Mouse (Mus musculus) 3134 (cell line): ENCODE measurements around the gene Dapk2.

Experiments used
- DNase-seq: peaks from one replicate; pipeline ENCODE4 v3.0.0-alpha.2; 2011; ENCODE audit warnings: low spot score; ENCODE audit not compliant: insufficient read length; ENCODE audit errors: extremely low read depth

Dapk2 gene

DNA sequence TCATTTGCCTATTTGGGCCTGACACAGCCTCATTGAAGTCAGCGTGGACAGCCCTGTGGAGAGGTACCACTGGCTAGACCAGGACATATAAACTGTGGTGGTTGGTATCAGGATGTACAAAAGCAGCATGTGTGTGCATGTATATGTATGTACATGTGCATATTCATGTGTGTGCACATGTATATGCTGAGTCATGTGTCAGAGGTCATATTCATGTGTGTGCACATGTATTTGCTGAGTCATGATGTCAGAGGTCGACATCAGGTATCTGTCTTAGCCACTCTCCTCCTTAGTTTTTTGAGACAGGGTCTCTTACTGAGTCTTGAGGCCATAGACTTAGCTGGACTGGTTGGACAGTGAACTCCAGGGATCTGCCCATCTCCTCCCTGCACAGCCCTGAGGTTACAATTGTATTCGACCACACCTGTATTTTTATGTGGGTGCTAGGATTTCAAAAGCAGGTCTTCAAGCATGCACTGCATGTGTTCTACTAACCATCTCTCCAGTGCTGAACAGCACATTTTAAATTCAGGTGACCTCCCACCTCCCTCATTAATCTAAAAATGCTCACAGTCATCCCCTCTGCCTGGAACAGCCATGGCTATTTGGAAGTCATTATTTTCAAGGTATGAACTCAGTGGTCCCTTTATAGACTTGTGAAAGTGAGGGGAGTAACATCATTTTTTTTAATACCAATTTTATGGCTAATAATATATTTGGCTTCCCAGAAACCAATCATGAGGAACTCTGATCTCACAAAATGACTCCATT is 146.5 kb downstream of the Dapk2 start:
- no peak for DNase-seq

DNA sequence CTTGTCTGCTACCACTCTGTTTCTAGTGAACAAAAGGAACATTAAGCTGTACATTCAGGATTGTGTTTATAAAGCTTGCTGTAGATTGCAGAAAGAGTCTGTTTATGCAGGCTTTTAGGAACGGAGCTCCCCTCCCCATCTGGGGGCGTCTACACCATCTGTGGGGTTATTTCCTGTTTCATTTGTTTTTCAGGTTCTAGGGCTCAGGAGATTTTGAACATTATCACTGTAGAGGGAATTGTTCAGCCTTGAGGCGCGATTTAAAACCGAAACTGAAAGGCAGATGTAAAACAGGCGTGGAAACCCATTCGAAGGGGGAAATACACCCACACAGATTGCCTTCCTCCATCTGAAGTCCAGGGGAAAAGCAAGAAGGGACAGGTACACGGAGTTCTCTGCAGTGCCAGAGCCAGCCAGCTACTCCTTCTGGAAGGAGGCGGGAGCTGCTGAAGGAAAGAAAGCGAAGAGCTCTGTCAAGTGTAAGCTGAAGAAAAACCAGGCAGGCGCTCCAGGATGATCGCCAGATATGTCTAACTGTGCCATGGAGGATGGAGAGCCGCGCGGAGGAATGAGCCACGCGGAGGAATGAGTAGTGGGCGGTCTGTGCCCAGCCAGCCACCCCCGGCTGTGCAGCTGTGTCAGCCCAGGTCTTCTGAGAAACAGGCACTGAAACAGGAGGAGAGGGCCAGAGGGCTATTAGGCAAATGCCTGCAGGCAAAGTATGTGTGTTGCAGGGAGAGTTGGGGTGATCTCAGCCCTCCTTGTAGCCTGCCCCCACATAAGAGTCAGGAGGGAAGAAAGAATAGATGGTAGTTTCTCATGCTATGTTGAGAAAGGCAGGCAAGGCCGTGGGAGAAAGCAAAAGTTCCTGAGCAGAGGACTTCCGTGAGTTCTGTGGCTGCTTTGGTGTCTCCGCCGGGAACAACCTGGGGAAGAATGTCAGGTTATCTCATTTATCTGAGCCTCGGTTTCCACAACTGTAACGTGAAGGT is 147.4 kb downstream of the Dapk2 start:
- peak; percentile 46 for DNase-seq

GRCm38 (mm10) chr9:66306414-66306813 is 148.4 kb downstream of the Dapk2 start:
- DNase-seq, result no peak

- DNase-seq, result peak; percentile 27
Measured at GRCm38 (mm10) chr9:66307341-66307740, 149.3 kb downstream of the Dapk2 start.

GRCm38 (mm10) chr9:66308741-66309140 is 150.7 kb downstream of the Dapk2 start:
- DNase-seq, result no peak

- no peak for DNase-seq
Measured at GRCm38 (mm10) chr9:66311458-66311857, 153.4 kb downstream of the Dapk2 start.

DNA sequence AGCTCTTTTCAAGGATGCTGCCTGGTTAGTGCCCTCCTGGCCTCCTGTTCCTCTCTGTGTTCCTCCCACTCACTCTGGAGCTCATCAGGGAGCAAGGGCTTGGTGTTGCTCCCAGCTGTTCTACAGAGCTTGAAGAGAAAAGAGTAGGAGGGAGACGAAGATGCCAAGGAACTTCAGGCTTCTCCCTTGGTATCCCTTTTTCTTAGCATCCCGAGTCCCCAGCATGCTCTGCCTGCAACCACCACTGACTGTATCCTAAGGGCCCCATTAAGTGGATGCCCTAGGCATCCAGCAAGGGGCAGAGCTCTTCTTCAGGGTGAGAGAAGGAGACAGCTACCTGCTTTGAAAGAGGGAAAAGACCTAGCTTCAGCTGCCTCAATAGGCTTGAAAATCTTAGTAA is 158.6 kb downstream of the Dapk2 start:
- DNase-seq, result no peak
